ENCODE assay signal across 24 mouse cellular contexts in the genomic region with DNA sequence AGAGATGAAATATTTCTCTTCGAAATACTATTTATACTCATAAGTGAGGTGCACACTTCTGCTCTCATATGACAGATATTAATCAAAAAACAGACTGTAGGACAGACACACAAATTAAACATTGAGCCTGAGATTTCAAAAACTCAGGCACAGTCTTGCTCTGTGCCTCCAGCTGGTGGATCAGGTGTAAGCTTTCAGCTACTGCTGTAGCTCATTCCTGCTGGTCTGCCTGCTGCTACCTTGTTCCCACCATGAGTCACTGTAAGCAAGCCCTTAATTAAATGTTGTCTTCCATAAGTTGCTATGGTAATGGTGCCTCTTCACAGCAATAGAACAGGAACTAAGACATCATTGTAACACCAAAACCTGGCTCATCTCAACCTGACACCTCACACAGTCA.
DNase-seq lines count a peak whose midpoint lies in the region; ATAC-seq lines count a peak whose summit lies in the region.
"Had no signal": no experiment of that assay in that cellular context is flagged by ENCODE, and none has a peak within 500 bp of the region (broad histone marks: within the 10 kb centered on the region; RNA-seq: fewer than 3 reads in every experiment).

No protein-coding gene starts in this region.

- H3K4me2 ChIP-seq in midbrain, embryonic 15.5 days: no peak overlapping the region
- H3K4me2 ChIP-seq: heart, embryonic 13.5 days; limb, embryonic 12.5 days; liver, embryonic 12.5 days; lung, embryonic 14.5 days had no signal

- intact Hi-C loops in left cerebral cortex, postnatal 14 days (cut with DNase I): loop anchor here (5.0 kb wide), 2 partner anchors 45 to 75 kb away; no protein-coding TSS in a partner anchor

- H3K36me3 ChIP-seq in midbrain, embryonic 15.5 days (replicated peaks): no peaks in the 10 kb centered on the region
- H3K36me3 ChIP-seq: limb, embryonic 12.5 days; liver, embryonic 12.5 days had no signal

- ATAC-seq in frontal cortex, adult (ENCODE audit: low TSS enrichment): peak; percentile 75
- ATAC-seq in midbrain, embryonic 15.5 days (replicated peaks): no peak
- ATAC-seq: hindbrain, embryonic 16.5 days; intestine, postnatal 0 days; liver, embryonic 12.5 days had no signal

- WGBS in midbrain, embryonic 15.5 days: 95% methylated on average over 1 of the region's 1 CpGs

- H3K4me3 ChIP-seq in midbrain, embryonic 15.5 days: no peak overlapping the region
- H3K4me3 ChIP-seq: forebrain, embryonic 10.5 days; heart, embryonic 13.5 days; limb, embryonic 12.5 days; liver, embryonic 12.5 days had no signal

- DNase-seq in frontal cortex, postnatal 10 days (ENCODE audit: low spot score in 2 of 2): no peak
- DNase-seq in MN1 (ENCODE audit: low spot score): peak; percentile 22
- peak; percentile 52 to 54 for DNase-seq in layer of hippocampus, adult 8-10 months (ENCODE audit: low spot score in 2 of 2)
- DNase-seq in left cerebral cortex, postnatal 14 days (ENCODE audit: low spot score in 2 of 2): peak; percentile 29 to 69
- DNase-seq in gastrocnemius, postnatal 10 days: no peak
- DNase-seq in spleen, postnatal 4 days (ENCODE audit: low spot score in 2 of 2): no peak
- DNase-seq: adrenal gland, postnatal 36 days; cerebellum, adult 2 months; cerebellum, postnatal 36 days; heart, adult 18-20 months; heart, postnatal 36 days; lung, embryonic 14.5 days; lung, postnatal 36 days; retina, postnatal 1 day; thymus, postnatal 25 days had no signal

- no peaks in the 10 kb centered on the region for H3K9me3 ChIP-seq in midbrain, embryonic 15.5 days
- H3K9me3 ChIP-seq: forebrain, embryonic 10.5 days; heart, embryonic 13.5 days; limb, embryonic 12.5 days; liver, embryonic 12.5 days had no signal

- no peak overlapping the region for H3K27ac ChIP-seq in midbrain, embryonic 15.5 days
- H3K27ac ChIP-seq: forebrain, embryonic 10.5 days; heart, embryonic 13.5 days; limb, embryonic 12.5 days; liver, embryonic 12.5 days had no signal

- H3K27me3 ChIP-seq in midbrain, embryonic 15.5 days (replicated peaks): no peaks in the 10 kb centered on the region
- H3K27me3 ChIP-seq: CH12.LX; heart, embryonic 13.5 days; limb, embryonic 12.5 days; liver, embryonic 12.5 days had no signal

- H3K4me1 ChIP-seq in midbrain, embryonic 15.5 days: no peaks in the 10 kb centered on the region
- H3K4me1 ChIP-seq: forebrain, embryonic 10.5 days; heart, embryonic 13.5 days; limb, embryonic 12.5 days; liver, embryonic 12.5 days had no signal

- no peak overlapping the region for H3K9ac ChIP-seq in midbrain, embryonic 15.5 days
- H3K9ac ChIP-seq: heart, embryonic 13.5 days; limb, embryonic 12.5 days; liver, embryonic 12.5 days; lung, embryonic 14.5 days had no signal

Comparison
In these comparisons a context has a peak if more than half of its experiments do, and no peak if none do; other contexts are left out.
1. DNase-seq: peak in MN1 (single experiment), layer of hippocampus, adult 8-10 months (2 of 2) and left cerebral cortex, postnatal 14 days (2 of 2); none in frontal cortex, postnatal 10 days (0 of 2), gastrocnemius, postnatal 10 days (single experiment) and spleen, postnatal 4 days (0 of 2).